Mouse (Mus musculus) embryonic stem cell, embryonic (primary cell): ENCODE results near the gene Elovl2.
"Not testable (repeated sequence)": the region's sequence is repeated elsewhere in the genome, so short reads cannot be mapped to it uniquely, and the experiment has no call there.

ENCODE experiments used
- CTCF ChIA-PET, 4 experiments: fragments of 300-600 bp in 2 of 4; fragments of 350-600 bp in 2 of 4; sonication (Branson Sonifier 250); formaldehyde crosslinking; loops; one replicate each; lab custom pipeline; 2022; ENCODE audit warnings: inconsistent platforms in 2 of 4; lab: Charles Lee
- POLR2A ChIA-PET, 4 experiments: fragments of 300-600 bp in 2 of 4; fragments of 350-600 bp in 2 of 4; sonication (Branson Sonifier 250); formaldehyde crosslinking; loops; one replicate each; lab custom pipeline; 2022; ENCODE audit warnings: antibody characterized with exemption in 4 of 4, inconsistent platforms in 1 of 4; lab: Charles Lee

Elovl2 gene

DNA sequence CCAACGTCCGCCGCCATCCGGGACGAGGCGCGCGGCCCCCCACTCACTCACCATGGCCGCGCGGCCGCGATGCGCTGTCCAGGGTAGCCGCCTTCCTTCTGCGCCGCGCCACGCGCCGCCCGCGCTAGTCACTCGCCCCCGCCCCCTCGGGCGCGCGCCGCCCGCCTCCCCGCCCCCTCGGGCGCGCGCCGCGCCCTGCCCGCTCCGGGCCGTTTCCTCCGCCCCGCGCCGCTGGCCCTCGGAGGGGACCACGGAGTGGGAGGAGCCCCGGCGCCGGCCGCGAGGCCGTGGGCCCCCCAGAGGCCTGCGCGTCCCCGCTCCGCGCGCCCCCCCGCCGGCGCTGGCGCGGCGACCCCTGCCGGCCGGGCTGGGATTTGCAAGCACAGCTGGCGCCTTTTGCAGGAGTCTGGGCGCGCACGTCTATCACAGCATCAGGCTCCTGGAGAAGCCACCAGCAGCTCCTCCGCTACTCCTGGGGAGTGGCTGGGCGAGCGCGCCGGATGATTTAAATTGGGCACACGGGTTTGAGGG is at the start of gene Elovl2:
Gene Elovl2, minus strand, starts transcription at position 102 of the 531 bp plus-strand sequence.
- ChIA-PET CTCF (interaction anchor here (0.6 to 3.4 kb wide), 21 partner anchors 8 to 377 kb away, joined by 3 to 24 read pairs (median 4); partner anchors contain the start of genes Mak (in 2 of the 4) and Smim13 (in 1 of the 4)), POLR2A (interaction anchor here in 3 of 4 experiments (0.6 to 2.2 kb wide), 10 partner anchors 12 to 366 kb away, joined by 3 to 9 read pairs (median 3); partner anchors contain the start of gene Smim13 (in 1 of the 3))

DNA sequence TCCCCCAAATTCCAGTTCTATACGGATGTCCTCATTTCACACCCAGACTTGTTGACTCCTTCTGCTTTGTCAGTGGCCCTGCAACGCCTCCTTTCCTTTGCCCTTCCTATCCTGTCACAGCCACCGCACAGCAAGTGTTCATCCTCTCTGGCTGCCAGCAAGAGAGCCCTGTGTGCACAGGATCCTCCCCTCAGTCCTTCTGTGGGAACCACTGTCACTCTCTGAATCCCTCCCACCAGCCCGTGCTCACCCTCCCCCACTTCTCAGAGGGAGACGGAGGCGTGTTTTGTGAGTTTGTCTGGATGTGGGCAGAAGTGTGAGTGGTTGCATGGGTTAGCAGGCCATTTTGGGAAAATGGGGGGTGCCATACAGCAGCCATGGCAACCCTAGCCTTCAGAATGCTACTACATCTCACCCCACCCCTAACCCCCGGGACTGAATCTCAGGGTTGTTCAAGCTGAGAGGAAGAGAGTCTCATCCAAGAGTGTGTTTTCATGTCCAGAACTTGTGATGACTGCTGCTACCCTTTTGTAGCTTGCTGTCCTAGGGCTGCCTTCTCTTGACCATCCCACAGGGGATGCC is 47.7 kb upstream of the Elovl2 start:
- CTCF ChIA-PET = interaction anchor here in 2 of 4 experiments (0.6 kb wide), 2 partner anchors 9 to 61 kb away, joined by 5 to 7 read pairs; no protein-coding TSS in a partner anchor
- POLR2A ChIA-PET = no interaction called here

DNA sequence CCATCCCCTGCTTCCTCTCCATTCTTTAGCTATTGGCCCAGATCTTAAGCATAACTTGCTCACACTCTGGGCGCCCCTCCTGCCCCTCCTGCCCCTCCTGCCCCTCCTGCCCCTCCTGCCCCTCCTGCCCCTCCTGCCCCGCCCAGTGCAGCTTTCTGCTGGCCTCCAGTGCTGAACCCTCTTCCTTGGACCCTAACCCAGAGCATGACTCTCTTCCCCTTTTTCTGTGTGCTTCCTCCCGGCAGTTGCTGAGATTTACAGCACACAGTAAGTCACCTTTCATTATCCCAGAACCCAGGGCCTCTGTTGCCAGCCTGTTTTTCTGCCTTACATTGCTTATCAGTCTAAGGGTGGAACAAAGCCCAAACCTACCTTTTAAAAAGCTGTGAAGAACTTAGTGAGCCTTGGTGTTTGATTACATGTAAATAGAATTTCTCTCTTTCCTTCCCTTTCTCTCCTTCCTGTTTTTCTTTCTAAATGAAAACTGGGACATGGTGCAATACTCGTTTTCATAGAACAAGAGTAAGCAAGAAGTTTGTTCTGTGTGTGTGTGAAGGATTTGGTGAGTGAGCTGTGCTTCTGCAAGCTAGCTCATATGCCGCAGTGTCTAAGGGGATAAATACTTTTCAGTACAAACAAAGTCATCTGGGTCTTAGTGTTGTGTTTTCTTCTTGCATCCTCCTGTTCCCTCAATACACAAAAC is 43.2 kb upstream of the Elovl2 start:
- CTCF ChIA-PET = interaction anchor here in 2 of 4 experiments (0.8 to 1.7 kb wide), 2 partner anchors 14 to 420 kb away, joined by 3 to 4 read pairs; partner anchors contain the start of gene Smim13 (in 1 of the 2)
- POLR2A ChIA-PET = interaction anchor here in 2 of 4 experiments (0.6 to 0.7 kb wide), 3 partner anchors 23 to 178 kb away, joined by 3 to 5 read pairs (median 3); no protein-coding TSS in a partner anchor

DNA sequence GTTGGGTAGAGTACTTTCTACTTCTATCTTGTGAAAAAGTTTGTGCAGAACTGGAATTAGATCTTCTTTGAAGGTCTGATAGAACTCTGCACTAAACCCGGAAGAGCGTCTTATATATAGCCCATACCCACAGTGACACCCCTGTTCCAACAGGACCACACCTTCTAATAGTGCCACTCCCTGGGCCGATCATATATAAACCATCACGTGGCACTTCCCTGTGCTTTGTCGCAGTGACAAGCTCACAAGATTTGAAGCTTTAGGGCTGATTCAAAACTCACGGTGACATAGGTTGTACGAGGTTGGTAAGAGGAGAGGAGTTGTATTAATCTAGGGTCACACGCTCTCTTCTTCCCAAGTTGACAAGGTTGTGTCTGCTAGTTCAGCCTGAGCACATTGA is 41.4 kb upstream of the Elovl2 start:
- CTCF ChIA-PET = interaction anchor here in 1 of 4 experiments (0.6 kb wide), 1 partner anchor 128 kb away, joined by 3 read pairs; no protein-coding TSS in a partner anchor
- POLR2A ChIA-PET = not testable (repeated sequence)

DNA sequence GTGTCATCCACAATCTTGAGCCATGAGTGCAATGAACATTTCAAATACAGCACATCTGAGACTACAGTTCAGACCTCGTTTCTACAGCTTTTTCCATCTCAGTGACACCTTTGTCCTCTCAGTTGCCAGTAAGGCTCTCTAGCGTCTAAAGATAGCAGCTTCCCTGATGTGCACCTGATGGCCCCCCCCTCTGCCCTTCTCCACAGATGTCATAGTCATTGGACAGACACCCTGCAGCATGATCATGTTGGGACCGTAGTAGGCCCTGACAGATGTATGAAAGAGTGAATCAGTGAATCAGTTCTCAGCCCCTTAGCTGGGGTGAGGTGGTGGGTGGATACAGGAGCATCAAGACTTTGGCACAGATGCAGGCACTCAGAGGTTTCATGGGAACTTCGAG is 37.6 kb upstream of the Elovl2 start:
- ChIA-PET CTCF (interaction anchor here in 1 of 4 experiments (0.6 kb wide), 1 partner anchor 436 kb away, joined by 4 read pairs; no protein-coding TSS in a partner anchor), POLR2A (interaction anchor here in 1 of 4 experiments (0.7 kb wide), 1 partner anchor 13 kb away, joined by 3 read pairs; no protein-coding TSS in a partner anchor)

DNA sequence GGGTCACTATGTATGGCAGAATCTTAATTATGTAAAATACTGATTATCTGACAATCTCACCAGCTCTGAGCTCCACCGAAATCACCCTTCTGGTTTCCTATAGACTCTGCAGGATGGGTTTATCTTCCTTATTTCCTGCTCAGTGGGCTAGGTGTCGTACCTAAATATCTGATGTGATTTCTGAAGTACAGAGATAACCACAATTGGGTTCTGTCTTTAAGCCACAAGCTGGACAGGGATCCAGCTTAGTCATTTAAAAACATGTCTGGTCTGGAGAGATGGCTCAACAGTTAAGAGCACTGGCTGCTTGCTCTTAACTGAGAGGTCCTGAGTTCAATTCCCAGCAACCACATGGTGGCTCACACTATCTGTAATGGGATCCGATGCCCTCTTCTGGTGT is 36.8 kb upstream of the Elovl2 start:
- ChIA-PET CTCF (interaction anchor here in 2 of 4 experiments (0.6 to 1.0 kb wide), 2 partner anchors 18 to 21 kb away, joined by 3 to 4 read pairs; no protein-coding TSS in a partner anchor), POLR2A (no interaction called here)

DNA sequence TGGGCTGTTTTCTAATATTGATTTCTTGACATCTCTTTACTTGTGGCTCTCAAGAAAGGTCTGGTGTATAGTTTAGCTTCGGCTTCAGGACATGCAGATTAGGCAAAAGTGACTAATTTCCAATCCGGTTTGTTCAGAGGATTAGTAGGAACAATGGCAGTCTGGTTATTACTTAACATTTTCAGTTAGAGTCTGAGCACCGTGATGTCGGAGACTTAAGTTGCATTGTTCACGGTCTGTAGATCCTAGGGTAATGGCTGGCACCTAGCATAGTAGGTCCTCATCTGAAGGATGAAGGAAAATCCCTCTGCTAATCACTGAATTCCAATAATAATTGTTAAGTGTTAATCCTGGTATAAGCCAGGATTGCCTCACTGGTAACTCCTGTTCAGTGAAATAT is 35.9 kb upstream of the Elovl2 start:
- POLR2A ChIA-PET = no interaction called here
- CTCF ChIA-PET = no interaction called here

DNA sequence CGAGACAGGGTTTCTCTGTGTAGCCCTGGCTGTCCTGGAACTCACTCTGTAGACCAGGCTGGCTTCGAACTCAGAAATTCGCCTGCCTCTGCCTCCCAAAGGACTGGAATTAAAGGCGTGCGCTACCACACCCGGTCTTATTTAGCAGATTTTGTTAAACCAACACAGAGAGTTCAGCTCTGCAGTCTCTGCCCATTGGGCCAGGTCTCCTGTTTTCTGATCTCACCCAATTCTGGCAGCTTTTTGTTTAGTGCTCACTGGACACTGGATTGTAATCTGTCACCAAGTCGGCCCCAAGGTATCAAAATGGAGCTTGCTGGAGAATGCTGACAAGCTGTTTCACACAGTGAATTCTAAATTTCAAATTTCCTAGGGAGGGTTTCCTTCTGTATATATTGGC is 32.5 kb upstream of the Elovl2 start:
- ChIA-PET CTCF (interaction anchor here (0.6 to 1.1 kb wide), 5 partner anchors 62 to 819 kb away, joined by 3 to 6 read pairs (median 4); no protein-coding TSS in a partner anchor), POLR2A (interaction anchor here in 1 of 4 experiments (1.6 kb wide), 1 partner anchor 353 kb away, joined by 3 read pairs; the partner anchor contains the start of gene Tmem170b)

DNA sequence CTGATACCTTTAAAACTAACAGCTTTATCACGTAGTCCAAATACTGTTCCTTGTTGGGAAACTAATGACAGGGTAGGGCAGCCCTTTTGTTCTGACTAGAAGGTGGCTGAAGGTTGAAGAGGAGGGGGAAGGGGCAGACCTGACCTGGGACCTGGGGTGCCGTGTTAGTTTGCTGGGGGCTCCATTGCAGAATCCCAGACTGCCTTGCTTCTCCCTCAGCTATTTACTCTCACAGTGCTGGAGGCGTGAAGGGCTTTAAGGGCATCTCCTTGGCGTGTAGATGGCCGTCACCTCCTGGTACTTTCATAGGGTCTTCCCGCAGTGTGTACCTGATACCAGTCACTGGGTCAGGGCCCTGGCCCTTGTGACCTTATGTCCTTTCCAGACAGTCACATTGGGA is 31.9 kb upstream of the Elovl2 start:
- CTCF ChIA-PET = interaction anchor here in 3 of 4 experiments (0.7 to 3.2 kb wide), 5 partner anchors 31 to 819 kb away, joined by 3 to 14 read pairs (median 4); no protein-coding TSS in a partner anchor

DNA sequence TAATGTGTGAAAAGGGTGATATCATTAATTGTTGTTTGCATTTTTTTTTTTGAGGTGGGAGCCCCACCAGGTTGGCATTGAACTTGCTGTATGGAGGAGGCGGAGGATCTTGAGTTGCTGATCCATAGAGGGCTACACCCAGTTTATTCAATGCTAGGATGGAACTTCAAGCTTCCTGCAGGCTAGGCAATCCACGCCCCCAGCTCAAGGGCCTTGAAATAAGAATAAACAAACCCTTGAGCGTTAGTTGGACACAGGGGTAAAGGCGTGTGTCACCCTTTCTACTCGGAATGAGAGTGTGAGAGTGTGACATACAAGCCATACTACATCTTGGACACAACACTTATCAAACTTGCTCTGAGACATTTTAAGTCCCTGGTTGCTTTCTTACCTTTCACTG is 31.5 kb upstream of the Elovl2 start:
- ChIA-PET CTCF (interaction anchor here in 2 of 4 experiments (0.8 to 3.2 kb wide), 2 partner anchors 31 to 51 kb away, joined by 3 to 14 read pairs; no protein-coding TSS in a partner anchor), POLR2A (interaction anchor here (0.7 to 1.6 kb wide), 8 partner anchors 11 to 456 kb away, joined by 3 to 7 read pairs (median 3); partner anchors contain the start of gene Tmem170b (in 2 of the 4))

More for the DNA sequence above, 31.9 kb upstream of the Elovl2 start:
- POLR2A ChIA-PET = interaction anchor here (0.7 to 1.6 kb wide), 6 partner anchors 11 to 353 kb away, joined by 3 to 5 read pairs (median 3); partner anchors contain the start of gene Tmem170b (in 2 of the 4)

DNA sequence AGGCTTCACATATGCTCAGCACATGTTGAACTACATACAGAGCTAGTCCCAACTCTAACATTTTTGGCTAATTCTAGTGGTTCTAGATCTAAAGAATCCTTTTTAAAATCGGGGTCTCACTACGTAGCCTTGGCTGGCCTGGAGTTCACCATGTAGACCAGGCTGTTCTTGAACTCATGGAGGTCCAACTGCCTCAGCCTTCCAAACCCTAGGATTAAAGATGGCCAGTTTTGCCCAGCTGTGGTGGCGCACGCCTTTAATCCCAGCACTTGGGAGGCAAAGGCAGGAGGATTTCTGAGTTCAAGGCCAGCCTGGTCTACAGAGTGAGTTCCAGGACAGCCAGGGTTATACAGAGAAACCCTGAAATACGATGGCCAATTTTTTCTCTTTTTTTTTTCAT is 31.0 kb upstream of the Elovl2 start:
- POLR2A ChIA-PET = interaction anchor here (0.7 to 1.6 kb wide), 12 partner anchors 10 to 455 kb away, joined by 3 to 7 read pairs (median 3); partner anchors contain the start of gene Tmem170b (in 2 of the 4)
- CTCF ChIA-PET = interaction anchor here in 2 of 4 experiments (0.6 to 3.2 kb wide), 2 partner anchors 15 to 52 kb away, joined by 3 to 14 read pairs; no protein-coding TSS in a partner anchor

DNA sequence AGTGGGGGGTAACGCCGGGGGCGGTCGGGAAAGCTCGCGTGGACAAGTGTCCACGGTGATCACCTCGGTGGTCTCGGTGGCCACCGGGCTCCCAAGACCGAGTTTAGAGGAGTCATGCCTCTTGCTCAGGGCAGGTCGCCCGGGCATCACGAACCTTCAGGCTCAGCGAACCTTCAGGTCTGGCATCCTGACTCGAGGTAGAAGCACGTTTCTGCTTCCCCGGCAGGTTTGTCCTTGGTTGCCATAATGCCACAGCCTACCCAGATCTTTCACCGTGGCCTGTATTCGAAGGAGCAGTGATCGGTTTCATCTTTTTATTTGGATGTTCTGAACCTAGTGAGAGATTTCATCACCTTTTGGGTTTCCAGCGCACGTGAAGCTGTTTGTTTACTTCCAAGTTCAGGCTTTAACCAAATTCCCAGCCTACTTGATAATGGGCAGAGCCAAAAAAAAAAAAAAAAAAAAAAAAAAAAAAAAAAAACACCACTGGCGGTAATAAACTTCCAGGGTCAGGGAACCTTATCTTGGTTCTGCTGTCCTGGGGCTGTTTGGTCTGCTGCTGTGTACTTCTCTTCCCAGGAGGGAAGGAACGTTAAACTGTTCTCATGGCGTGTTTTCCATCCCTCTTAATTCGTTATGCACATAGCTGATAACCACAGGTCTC is 30.2 kb upstream of the Elovl2 start:
- CTCF ChIA-PET = interaction anchor here (0.6 to 3.2 kb wide), 12 partner anchors 16 to 1575 kb away, joined by 3 to 14 read pairs (median 3); partner anchors contain the start of gene Tmem170b (in 1 of the 4)
- POLR2A ChIA-PET = interaction anchor here in 2 of 4 experiments (0.6 to 2.0 kb wide), 15 partner anchors 10 to 454 kb away, joined by 3 to 15 read pairs (median 5); partner anchors contain the start of genes Tmem170b (in 2 of the 2) and Mak (in 1 of the 2)

DNA sequence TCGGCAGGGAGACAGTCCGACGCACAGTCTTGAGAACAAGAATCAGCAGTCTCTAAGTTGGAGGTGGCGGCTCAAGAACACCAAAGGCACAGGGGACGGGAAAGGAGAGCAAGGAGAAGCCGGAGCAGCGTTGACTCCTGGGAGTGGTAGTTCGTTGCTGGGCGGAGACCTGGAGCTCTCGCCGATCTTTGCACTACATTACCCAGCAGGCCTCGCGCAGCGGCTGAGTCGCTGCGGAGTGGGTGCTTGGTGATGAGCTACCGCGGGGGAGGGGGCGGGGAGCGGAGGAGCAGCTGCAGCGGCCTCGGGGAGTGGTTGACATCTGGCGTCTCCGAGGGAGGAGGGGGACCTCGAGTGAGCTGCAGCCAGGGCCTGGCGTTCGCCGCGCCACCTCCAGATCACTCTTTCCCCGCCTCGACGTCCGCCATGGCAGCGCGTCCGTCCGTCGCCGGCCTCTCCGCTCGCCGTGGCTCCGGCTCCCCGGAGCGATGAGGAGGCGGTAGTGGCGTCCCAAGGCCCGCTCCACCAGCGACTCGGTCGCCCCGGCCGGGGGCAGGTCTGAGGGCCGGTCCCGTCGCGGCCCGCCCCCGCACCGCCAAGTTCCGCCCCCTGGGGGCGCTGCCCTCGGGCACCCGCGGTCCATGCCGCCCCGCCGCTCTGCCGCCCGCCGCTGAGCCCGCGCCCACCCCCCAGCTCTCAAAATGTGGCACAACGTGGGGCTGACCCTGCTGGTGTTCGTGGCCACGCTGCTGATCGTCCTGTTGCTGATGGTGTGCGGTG is 29.5 kb upstream of the Elovl2 start, which contains the start of gene Smim13:
Gene Smim13, plus strand, starts transcription at position 307 of the 780 bp plus-strand sequence.
- ChIA-PET POLR2A (interaction anchor here (0.6 to 2.0 kb wide), 36 partner anchors 10 to 857 kb away, joined by 3 to 15 read pairs (median 3); partner anchors contain the start of genes Tmem170b (in 3 of the 4), Mak (in 2 of the 4), Elovl2 (in 1 of the 4) and Gcnt2 (in 1 of the 4)), CTCF (interaction anchor here (0.6 to 3.2 kb wide), 26 partner anchors 10 to 1719 kb away, joined by 3 to 14 read pairs (median 4); partner anchors contain the start of gene Tmem170b (in 1 of the 4))

DNA sequence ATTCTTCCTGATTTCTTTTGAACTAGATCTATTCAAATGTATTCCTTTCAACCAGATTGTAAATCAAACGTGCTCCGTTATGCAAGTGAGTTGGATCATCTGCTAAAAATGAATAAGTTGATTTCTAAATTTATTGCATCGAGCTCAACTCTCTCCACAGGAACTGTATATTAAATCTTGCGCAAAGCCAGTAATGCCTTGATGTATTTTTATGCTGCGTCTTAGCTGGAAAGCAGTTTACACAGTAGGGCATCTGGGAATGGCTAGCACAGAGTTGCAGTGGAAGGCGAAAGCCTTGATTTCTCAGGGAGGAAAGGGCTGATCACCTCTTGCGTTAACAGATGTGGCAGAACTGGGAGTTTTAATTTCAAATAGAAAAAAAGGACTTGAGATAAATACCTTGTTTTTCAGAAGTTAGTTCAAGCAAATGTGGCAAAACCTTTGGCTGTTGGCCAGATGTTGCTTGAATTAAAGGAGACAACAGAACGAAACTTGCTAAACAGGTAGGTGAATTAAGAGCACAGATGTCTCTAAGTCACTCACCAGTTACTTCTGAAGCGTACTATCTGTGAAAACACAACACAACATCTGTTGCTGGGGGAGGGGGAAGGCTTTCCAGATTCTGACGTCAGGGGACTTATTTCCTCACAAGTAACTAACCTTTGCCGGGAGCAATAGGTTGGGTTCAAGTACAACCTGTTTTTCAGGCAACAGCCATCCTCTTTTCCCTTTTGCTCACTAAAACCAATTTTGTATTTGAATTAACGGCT is 28.7 kb upstream of the Elovl2 start:
- POLR2A ChIA-PET = interaction anchor here (0.6 to 2.0 kb wide), 24 partner anchors 21 to 858 kb away, joined by 3 to 15 read pairs (median 4); partner anchors contain the start of genes Tmem170b (in 3 of the 4), Mak (in 2 of the 4), Elovl2 (in 1 of the 4) and Gcnt2 (in 1 of the 4)

DNA sequence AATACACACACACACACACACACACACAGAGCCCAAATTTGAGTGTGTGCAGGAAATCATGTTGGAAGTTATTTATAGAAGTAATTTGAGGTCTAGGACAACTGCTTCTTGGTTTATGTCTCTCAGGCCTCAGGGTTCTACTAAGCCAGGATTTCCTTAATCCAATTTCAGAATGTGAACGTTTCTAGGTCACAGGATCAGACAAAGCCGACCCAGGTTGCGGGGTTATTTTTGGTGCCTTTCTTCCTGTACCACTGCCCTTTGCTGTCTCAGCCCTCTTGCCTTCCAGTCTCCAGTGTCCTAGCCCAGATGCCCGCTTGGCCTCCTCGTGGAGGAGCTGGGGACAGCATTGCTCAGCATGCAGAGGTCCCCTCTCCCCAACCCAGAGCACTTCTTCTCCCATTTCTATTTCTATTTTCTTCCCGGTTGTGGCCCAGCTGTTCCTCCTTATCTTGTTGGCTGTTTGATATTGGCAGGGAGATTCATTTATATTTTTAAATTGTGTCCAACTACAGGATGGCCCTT is 24.2 kb upstream of the Elovl2 start:
- ChIA-PET CTCF (no interaction called here), POLR2A (interaction anchor here in 1 of 4 experiments (0.7 kb wide), 1 partner anchor 12 kb away, joined by 3 read pairs; no protein-coding TSS in a partner anchor)

More for the DNA sequence above, 28.7 kb upstream of the Elovl2 start:
- CTCF ChIA-PET = interaction anchor here (0.6 to 3.2 kb wide), 21 partner anchors 9 to 1718 kb away, joined by 3 to 14 read pairs (median 4); partner anchors contain the start of gene Tmem170b (in 1 of the 4)
